Mouse (Mus musculus) cerebellum, adult 2 months (tissue): Measurements from ENCODE around the gene Ccdc83.

Source experiments
- CTCF ChIP-seq: fragments of 200-500 bp; IDR thresholded peaks from 2 replicates; pipeline ENCODE4 v1.5.1; 2011; ENCODE audit warnings: low read depth, mild to moderate bottlenecking, control low read depth, low read length, moderate library complexity, borderline replicate concordance; ENCODE audit not compliant: insufficient read depth
- POLR2A ChIP-seq: fragments of 200-500 bp; IDR thresholded peaks from 2 replicates; pipeline ENCODE4 v1.6.1; 2011; ENCODE audit warnings: low read length, control low read depth, borderline replicate concordance; ENCODE audit not compliant: insufficient read depth

GRCm38 (mm10) chr7:90313421-90313820, 47.8 kb upstream of the Ccdc83 start:
- TF ChIP-seq POLR2A (no peak), CTCF (no peak)
